Mouse (Mus musculus) heart, postnatal 36 days (tissue): ENCODE measurements around the gene Itga8. TPM values are rescaled to one million over a fixed set of nuclear protein-coding genes. Genes with fewer than 3 reads are reported as not detected.

ENCODE experiments used
- DNase-seq, 2 experiments: peaks; one replicate each; pipeline ENCODE4 v3.0.0; 2021 to 2022
- intact Hi-C: fragments of 180-260 bp; cut with DNase I; formaldehyde crosslinking; loops from one replicate; pipeline ENCODE4 v1.15.1; 2025
- total RNA-seq, 2 experiments: library from RNA; stranded (reverse); gene quantifications; 2 replicates each; pipeline ENCODE4 v1.2.3; 2021

Gene Itga8
- total RNA-seq, 2 experiments from 2014 or later: 5.9 to 6.8 TPM

- intact Hi-C loops: no loop called here
- DNase-seq: no peak
These were observed 193.4 kb downstream of the Itga8 start for GRCm38 (mm10) chr2:12108306-12108705.

GRCm38 (mm10) chr2:12107265-12107664 lies 194.5 kb downstream of the Itga8 start:
- intact Hi-C loops: no loop called here
- DNase-seq: no peak

DNA sequence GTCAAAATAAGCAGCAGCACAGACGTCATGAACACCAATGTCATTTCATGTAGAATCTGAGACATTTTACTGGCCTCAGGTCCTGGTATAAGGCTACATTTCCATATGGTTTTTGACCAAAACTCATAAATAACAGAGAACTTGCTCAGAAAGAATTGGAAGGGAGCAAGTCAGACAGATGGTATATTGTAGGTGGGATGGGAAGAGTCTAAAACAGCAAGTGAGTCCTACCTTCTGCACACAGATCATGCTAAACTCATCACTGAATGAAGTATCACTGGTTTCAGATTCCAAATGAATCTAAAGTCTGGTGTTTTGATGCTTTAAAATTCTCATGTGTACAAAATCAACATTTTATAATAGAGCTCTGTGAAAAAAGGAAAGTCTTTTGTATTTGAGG lies 198.5 kb downstream of the Itga8 start:
- intact Hi-C loops: no loop called here
- no peak for DNase-seq

GRCm38 (mm10) chr2:12092203-12092984 lies 209.3 kb downstream of the Itga8 start:
- intact Hi-C loops: no loop called here
- DNase-seq: no peak

DNA sequence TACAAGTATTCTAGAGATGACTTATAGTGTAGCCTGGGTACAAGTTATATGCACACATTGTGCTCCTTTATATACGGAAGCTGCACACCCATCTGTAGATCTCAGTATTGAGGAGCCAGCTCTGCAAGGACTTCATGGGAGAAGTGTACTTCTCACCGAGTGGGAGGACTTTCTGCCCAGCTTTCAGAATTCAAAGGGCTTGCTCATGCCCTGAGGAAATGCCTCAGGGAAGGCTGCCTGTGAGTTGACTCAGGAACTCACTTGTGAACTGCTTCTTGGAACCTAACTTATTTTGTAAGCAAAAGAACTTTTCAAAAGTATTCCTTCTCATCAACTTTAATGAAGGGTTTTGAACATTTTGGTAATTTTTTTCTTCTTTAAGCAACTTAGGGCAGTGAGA lies 210.7 kb downstream of the Itga8 start:
- intact Hi-C loops: no loop called here

DNA sequence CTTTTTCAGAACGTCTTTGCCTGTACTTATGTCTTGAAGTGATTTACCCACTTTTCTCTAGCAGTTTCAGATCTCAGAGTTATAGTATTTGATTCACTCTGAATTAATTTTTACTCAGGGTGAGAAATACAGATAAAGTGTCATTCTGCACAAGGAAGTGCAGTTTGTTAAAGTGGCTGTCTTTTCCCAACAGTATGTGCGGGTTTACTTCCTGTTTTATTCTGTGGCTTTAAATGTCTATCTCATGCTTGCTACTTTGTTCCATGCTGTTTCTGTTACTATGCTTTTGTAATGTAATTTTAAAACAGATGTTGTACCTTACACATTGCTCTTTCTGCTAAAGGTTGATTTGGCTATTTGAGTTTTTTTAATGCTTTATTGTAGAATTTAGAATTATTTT lies 216.2 kb downstream of the Itga8 start:
- intact Hi-C loops: no loop called here
- DNase-seq: no peak

More for the DNA sequence above, 210.7 kb downstream of the Itga8 start:
- DNase-seq: no peak

GRCm38 (mm10) chr2:12084341-12084740 lies 217.4 kb downstream of the Itga8 start:
- intact Hi-C loops: no loop called here
- no peak for DNase-seq

- intact Hi-C loops: no loop called here
- no peak for DNase-seq
These were observed 224.3 kb downstream of the Itga8 start for GRCm38 (mm10) chr2:12077266-12077891.

DNA sequence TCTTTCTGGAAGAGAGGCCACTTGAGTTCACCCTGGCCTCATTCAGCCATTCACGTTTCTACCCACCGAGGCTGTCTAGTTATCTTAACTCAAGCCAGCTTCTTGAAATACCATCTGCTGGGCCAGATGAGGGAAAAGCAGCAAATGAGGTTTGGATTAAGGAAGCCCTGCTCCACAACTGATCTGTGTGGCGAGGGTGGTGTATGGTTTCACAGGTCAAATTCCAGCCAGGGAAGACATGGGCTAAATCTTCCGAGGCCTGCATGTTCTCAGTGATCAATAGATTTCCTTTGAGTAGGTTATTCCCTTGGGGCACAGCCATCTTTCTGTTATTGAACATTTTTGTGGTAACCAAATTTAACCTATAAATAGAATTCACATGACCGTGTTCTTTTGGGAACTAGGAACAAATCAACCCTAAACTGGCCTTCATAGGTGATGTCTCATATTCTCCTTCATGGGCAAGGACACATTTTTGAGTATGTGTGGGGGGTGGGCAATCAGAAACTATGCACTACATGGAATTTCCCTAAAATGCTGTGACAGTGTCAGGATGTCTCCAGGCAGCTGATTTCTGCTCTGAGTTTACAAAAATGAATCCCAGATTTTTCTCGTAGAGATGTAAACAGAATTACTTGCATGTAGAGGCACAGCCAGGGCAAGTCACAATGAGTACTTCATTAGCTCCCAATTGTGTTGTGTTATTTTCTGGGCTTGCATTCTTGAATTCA lies 235.9 kb downstream of the Itga8 start:
- intact Hi-C loops: no loop called here
- DNase-seq: no peak

- intact Hi-C loops: no loop called here
- DNase-seq: no peak
These were observed 241.5 kb downstream of the Itga8 start for GRCm38 (mm10) chr2:12060034-12060723.

Other genes starting within 250 kb of the Itga8 start
- gene Mindy3, start 117.5 kb upstream of the Itga8 start, total RNA-seq: 10 to 100 TPM; 14.4 to 18.9 TPM